Mouse (Mus musculus) embryonic facial prominence, embryonic 10.5 days (tissue): ENCODE data around the gene Gm10306. TPM values are rescaled to one million over a fixed set of nuclear protein-coding genes. Genes with fewer than 3 reads are reported as not detected.

Experiments used
- polyA plus RNA-seq: library from polyadenylated mRNA; unstranded; fragments of >200 nt; fragmentation: Nextera tagmentation; extraction: Ambion mirVana; gene quantifications from 2 replicates; pipeline ENCODE4 v1.2.1, GENCODE M21; 2016

Gene Gm10306
- polyA plus RNA-seq, 1 experiment from 2014 or later: not detected

Other genes with a start within 250 kb of the Gm10306 start
- 23.6 and 24.6 TPM in 2 replicates for gene Caap1, start 250 bp downstream of the Gm10306 start, polyA plus RNA-seq
- 93.6 and 97.3 TPM in 2 replicates for gene Plaa, start 46.7 kb downstream of the Gm10306 start, polyA plus RNA-seq
- 49.2 and 56.5 TPM in 2 replicates for gene Ift74, start 57.9 kb downstream of the Gm10306 start, polyA plus RNA-seq
- gene Lrrc19, start 93.6 kb downstream of the Gm10306 start, polyA plus RNA-seq: 0.94 and 1.0 TPM in 2 replicates
- gene Tek, start 182.7 kb downstream of the Gm10306 start, polyA plus RNA-seq: 9.4 TPM in 2 replicates